Mouse (Mus musculus): Measurements from ENCODE around the gene Aqp6.

Aqp6 gene

DNA sequence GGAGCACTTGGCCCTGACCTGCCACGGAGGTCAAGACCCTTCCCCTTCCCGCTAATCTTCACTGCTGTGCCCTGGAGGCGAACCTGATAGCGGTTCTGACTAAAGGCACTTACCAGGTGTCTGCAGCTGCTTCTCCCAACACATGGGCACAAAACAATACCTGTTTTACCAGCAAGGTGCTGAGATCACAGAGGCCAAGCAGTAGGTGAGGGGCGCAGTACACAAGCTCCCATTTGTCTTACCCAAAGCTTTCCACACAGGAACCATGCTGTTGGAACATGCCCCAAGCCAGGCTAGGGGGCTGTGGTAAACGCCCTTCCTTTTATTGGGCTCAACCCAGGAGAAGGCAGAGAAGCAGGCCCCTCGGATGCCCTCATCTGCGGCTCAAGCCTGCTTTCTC, 3.6 kb upstream of the Aqp6 start:
- DNase-seq (ENCODE audit: extremely low spot score) = no peak

DNA sequence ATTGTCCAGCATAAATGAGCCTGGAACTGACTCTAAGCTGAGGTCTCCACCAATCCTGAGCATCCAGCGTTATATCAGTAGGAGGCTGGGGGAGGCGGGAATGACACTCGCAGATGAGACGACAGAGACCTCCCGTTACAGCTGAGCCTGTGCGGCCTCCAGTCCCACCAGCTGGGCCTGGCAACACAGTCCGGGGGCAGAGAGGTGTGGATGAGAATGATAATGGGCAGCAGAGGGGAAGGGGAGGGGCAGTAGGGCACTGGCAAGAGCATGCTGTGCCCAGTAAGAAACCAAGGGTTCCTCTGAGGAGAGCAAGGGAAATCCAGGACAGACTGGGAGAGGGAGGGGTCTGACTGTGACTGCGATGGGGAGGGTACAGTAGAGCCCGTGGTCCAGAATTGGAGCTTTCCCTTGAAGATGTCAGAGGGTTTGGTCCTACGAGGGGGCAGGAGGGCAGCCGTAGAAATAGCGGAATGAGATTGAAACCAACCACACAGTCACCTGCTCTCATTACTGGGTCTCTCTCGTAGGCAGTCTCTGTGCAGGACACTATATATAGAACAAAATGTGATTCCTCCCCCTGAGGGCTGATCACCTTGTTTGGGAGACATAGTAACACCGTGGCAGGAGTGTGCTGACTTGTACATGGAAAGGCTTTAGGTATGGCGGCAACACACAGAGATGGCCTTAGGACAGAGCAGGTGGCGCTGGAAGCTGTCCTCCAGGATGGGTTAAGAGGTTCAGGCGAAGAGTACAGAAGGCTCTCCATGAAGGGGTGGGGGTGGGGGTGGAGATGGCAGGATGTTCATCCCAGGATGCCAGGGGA, 1.7 kb upstream of the Aqp6 start:
- no peak for DNase-seq (ENCODE audit: extremely low spot score)

DNA sequence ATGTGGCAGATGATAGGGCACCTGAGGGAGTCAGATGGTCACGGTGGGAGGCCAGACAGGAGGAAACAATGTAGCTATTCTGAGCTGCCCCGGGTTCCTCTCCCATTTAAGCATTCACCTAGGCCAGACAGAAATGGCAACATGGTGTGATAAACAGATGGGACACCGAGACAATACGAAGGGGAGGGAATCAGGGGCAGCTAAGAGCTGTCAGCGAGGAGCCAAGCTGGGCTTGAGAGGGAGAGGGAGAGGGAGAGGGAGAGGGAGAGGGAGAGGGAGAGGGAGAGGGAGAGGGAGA, 572 bp downstream of the Aqp6 start:
- DNase-seq (ENCODE audit: extremely low spot score) = no peak

DNA sequence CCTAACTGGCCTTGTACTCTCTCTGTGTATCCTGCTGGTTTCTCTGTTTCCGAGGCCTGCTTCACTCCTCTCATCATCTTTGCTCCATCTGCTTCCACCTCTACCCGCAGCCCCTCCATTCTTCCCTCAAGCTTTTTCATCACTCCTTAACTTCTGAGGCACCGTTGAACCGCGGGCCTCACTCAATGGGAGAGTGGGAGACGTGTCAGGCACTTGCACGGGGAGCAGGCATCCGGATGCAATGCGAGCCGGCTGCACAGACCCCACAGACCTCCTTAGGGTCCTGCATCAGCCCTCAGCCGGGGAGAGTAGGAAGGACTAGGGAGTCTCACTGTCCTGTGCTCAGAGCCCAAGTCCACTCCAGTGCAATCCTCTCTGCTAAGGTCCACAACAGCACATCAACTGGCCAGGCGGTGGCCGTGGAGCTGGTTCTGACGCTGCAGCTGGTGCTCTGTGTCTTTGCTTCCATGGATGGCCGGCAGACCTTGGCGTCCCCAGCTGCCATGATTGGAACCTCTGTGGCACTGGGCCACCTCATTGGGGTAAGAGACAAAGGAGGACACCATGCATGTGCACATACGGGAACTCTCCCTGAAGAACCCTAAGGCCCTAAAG, 1.1 kb downstream of the Aqp6 start:
- DNase-seq (ENCODE audit: extremely low spot score) = no peak

DNA sequence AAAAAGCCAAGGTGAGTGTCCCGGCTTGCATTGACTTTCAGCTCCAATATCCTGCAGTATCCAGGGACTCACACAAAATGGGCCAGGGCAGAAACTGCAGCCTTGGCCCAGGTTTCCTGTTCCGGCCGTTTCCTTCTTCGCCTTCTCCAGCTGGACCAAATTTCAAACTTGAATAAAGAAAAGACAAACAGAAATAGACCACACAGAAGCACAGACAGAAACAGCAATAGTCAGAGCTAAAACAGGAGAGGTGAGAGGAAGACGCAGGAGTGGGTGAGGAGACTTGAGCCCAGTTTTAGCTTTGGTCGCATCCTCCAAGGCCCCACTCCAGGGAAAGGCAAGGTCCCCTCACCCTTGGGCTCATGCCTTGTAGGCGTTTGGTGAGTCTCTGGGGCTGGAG, 2.0 kb downstream of the Aqp6 start:
- DNase-seq (ENCODE audit: extremely low spot score) = no peak

DNA sequence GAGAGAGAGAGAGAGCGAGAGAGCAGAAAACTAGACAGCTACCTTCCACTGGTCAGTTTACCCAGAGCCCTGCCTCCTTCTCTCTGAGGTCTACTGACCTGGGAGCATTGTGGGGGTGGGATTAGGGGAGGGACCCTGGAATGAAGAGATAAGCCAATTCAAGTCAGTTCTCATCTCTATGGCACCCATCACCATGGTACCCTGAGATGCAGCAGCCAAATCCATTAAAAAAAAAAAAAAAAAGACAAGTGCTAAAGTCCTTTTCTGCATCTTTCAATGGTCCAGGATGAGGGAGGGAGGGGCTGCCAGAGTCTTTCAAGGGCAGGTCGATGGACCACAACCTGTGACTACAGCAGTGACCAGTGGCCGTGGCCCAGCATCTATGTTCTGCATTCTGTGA, 4.4 kb downstream of the Aqp6 start:
- no peak for DNase-seq (ENCODE audit: extremely low spot score)

DNA sequence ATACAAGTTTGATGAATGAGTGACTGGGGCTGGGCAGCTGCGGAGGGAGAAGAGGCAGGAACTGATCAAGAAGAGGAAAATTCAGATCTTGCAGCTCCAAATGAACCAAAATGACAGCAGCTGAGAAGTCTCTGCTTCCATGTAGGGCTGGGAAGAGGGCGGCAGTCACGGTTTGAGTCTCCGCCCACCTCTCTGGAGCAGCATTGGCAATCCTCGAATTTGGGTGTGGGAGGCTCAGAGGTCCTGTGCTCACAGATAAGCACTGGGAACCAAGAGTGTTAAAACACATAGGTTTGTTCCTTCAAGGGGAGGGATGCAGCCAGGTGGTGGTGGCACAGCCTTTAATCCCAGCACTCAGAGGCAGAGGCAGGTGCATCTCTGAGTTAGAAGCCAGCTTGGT, 5.3 kb downstream of the Aqp6 start:
- no peak for DNase-seq (ENCODE audit: extremely low spot score)

DNA sequence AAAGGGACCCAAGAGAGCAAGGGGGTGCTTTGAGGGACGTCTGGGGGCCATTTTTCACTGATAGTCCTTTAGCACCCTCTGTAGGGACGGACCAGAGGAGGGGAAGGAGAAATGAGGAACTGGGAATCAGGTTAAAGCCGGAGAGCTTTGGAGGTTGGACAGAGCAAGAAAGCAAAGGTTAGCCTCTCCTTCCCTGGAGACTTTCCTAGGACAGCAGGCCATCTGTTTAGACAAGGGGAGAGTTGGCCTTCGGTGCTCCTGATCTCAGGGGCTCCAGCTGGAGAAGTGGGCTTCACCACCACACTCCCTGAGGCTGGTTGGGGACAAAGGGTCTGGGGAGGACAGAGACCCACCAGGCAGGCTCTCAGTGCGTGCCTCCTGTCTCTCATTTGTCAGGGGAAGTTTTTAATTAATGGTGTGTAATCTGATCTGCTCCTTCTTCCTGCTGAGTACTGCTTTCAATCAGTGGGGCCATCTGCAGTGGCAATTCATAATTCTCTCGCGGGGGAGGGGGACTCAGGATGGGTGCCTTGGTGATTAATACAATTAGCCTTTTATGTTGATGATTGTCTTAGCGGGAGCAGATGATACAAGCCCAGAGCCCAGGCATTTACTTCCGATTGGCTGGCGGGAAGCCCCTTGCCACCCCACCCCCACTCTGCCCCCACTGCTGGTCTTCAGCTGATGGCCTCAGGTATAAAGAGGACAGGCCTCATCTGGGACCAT, 6.4 kb downstream of the Aqp6 start:
- DNase-seq (ENCODE audit: extremely low spot score) = peak; percentile 51

DNA sequence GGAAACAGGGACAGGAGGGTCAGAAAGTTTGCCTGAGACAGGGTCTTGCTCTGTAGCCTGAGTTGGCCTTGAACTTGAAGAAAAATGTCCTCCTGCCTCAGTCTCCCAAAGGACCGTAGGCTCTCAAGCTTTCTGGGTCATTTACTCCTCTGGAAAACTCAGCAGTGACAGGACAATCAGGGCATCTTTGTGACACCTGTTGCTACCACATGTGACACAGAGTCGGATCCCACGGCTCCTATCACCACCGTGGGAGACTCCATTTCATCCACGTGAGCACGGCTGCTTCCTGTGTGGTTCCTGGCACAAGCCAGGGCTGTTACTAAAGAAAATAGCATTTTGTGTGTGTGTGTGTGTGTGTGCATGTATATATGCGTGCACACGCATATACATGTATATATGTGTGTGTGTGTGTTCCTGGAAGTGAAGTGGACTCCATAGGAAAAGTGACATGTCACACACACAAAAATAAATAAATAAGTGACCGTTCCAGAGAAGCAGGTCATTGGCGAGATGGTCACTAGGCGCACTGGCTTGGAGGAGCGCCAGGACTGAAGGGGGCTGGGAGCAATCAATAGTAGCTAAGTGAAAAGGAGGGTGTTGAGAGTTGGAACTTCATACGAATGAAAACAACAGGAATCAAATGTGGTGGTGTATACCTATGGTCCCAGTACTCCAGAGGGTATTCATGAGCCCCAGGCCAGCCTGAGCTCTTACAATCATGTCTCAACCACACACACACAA, 7.4 kb downstream of the Aqp6 start:
- DNase-seq (ENCODE audit: extremely low spot score) = no peak

DNA sequence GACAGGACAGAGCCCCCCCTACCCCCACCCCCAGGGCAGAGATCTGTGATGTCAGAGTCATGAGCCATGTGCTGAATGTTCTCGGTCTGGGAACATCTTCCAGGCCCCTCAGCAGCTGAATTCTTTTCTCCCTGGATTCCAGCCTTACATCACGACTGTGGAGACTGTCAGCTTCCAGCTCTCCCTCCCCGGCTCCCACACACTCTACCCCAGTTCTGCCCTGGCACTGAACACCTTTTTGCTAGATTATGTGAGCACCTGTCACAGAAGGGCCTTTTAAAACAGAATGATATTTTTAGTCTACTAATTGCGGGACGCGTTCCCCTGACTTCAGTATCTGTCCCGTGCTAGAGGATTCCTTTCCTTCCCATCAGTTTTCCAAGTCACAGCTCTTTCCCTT, 10.4 kb downstream of the Aqp6 start:
- no peak for DNase-seq (ENCODE audit: extremely low spot score)

DNA sequence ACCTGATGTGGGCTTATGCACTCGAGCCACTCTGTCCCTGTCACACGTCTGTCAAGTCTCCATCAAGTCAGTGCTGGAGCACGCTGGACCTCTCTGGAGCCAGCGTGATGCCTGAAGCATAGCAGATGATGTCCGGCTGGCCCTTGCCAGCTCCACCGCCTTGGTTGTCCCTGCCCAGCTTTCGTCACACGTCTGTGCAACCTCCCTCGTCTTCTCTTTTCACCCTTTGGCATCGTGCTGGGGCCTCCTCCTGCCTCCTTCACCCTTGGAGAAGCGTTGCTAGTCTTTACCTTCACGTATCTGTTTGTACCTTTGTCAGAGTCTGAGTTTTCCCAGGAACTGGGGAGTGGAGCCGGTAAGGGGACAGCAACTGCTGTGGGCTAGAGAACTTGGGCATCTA, 13.1 kb downstream of the Aqp6 start:
- no peak for DNase-seq (ENCODE audit: extremely low spot score)

DNA sequence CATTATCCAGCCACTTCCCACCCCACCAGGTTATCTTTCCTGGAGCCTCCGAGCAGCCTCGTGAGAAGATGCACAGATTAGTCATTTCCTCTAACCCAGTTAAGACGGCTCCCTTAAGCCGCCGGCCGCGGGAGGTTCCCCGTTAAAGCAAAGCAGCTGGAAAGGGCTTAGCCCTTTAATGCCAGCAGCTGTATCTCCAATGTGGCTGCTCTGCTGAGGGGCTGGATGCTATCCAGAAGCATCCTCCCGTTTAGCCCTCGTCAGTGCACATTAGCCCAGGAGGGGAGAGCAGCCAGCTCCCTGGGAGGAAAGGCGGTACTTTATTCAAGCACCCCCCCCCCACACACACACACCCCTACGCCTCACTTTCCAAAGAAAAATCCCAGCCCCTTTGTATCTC, 13.6 kb downstream of the Aqp6 start:
- DNase-seq (ENCODE audit: extremely low spot score) = no peak

DNA sequence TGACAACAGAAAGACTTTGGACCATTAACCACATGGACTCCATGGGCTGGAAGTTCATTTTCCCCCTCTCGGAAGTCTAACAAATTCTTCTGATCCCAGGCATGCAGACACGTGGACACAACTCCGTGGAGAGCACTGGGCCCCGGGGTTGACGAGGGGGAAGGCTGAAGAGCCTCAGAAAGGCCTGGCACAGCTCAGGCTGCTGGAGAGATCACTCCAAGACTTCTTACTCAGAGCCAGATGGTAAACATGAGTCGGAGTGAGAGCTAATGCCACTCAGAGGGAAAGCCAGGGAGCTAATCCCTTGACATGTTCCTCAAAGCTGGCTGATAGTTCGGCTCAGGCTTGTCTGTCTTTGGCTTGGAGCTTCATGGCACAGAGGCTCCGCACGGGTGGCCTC, 14.0 kb downstream of the Aqp6 start:
- no peak for DNase-seq (ENCODE audit: extremely low spot score)

DNA sequence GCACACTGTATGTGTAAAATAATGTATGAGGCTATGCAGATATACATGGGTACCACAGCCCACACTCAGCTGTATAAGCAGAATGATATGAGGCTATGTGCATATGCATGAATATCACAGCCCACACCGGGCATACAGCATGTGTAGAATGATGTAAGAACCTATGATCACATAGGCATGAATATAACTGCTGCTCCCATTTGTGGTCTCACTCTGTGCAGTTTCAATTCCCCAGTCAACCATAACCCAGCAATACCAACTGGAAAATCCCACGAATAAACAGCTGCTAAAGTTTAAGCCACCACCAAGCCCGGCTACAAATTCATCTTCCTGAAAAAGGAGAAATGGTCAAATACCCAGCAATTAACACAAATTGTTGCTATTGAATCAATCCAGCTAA, 17.4 kb downstream of the Aqp6 start:
- no peak for DNase-seq (ENCODE audit: extremely low spot score)

DNA sequence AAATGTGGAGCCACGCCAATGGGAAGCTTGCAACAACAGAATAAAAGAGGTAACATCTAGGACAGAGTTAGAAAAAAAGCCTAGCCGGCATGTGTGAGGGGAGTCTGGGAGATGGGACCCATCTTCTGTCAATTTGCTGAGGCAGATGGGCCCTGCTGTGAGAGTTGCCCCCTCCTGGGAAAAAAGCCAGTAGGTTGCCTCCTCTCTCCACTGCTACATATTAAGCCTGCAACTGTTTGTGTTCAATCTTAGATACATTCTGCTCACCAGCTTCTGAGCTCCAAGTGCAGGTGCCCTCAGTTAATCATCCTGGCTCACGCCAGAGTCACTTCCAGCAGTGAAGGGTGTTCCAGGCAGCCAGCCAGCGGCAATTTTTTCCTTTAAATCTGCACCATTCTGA, 18.6 kb downstream of the Aqp6 start:
- no peak for DNase-seq (ENCODE audit: extremely low spot score)

DNA sequence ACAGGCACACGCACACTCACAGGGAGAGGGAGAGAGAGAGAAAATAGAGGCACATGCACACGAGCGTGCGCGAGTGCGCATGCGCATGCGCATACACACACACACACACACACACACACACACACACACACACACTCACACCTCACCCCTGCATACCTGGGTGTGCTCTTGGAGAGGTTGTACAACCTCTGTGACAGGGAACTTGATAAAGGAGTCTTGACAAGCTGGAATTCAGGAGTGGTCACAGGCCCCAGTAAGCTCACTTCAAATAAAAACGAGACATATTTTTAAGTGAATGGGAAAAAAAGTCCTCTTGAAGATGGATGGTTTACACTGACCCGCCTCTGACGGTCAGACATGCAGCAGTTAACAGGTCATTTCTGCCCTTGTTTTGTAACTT, 20.9 kb downstream of the Aqp6 start:
- DNase-seq (ENCODE audit: extremely low spot score) = no peak

DNA sequence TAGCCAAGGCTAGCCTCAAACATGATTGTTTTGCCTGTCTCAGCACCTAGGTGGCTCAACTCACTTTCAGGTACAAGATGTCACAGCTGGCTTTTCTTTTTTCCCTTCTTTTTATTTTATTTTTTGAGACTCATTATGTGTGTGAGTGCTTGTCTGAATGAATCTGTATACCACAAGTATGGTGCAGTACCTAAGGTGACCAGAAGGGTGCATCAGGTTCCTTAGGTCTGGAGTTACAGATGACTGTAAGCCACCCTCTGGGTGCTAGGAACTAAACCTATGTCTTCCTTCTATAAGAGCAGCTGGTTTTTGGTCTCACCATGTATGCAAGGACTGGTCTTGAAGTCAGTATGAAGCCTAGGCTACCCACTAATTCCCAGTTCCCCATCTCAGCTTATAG, 30.4 kb downstream of the Aqp6 start:
- no peak for DNase-seq (ENCODE audit: extremely low spot score)

DNA sequence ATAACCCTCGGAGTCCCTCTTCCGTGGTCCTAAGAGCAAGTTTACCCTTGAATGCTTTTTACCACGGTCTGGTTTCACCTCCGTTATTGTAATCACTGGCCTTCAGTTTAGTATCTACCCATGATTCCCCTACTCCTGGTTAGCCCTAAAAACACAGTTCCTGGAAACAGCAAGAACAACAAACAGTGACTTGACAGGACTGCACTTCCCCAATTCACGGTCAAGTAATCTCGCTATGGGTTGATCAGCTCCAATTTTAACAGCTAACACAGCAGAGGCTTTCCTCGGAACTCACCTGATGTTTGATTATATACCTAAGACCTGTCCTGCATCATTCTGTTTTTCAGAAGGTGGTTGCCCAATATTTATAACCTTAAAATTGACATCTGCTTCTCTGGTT, 33.5 kb downstream of the Aqp6 start:
- DNase-seq (ENCODE audit: extremely low spot score) = no peak

DNA sequence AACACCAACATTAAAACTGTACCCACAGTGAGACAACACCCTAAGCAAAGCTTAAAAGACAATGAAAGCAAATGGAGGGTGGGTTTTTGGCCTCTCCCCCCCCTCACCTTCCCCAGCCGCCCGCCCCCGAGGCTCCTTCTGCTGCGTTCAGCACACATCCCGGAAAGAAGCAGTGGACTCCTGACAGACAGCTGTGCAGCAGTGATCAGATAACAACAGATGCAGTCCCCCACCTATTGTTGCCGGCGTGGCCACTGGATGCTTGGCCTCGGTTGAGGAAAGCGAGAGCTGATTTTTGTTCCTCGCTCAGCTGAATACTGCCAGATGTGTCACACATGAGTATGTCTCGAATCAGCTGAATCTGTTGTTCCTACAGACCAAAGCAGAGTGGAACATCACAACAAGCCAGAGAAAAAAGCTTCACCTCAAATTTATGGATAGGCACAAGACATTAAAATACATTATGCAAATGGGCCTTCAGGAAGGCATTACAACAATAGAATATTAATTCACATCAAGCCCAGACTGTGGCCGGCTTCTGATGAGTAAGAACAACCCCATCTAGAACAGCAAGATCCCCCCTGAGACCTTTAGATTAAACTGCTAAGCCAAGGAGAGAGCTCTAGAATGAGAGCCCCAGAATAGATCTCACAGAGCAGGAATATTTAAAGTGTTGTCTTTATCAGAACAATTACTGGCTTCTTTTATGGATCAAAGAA, 36.4 kb downstream of the Aqp6 start:
- DNase-seq (ENCODE audit: extremely low spot score) = no peak

DNA sequence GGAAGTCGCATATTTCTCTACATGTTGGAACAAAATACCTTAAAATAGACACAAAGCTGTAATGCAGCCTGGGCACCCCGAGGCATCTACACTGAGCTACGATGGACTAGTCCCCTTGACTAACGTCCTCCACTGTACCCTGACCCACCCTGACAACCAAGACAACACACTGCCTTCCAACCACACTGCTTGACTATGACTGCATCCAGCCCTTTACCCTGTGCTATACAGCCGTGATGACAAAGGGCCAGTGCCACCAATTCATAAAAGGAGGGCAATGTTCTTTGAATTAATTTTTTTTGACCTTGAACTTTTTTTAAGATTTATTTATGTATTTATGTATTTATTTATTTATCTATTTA, 36.9 kb downstream of the Aqp6 start:
- no peak for DNase-seq (ENCODE audit: extremely low spot score)

DNA sequence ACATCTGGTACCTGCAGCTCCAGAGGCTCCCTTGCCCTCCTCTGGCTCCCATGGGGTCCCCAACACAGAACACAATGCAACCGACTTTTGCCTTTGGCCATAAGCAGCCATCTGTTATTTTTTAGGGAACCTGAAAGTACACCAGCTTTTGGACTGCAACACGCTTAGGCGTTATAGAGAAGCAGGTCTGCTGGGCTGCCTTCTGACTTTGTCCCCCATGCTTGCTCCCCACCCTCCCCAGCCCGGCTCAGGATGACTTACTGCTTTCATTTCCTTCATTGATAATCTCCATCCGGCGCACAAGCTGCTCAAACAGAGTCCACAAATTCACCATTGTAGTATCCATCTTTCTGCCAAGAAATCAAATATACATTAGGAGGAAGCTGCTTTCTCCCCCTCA, 41.4 kb downstream of the Aqp6 start:
- DNase-seq (ENCODE audit: extremely low spot score) = no peak

DNA sequence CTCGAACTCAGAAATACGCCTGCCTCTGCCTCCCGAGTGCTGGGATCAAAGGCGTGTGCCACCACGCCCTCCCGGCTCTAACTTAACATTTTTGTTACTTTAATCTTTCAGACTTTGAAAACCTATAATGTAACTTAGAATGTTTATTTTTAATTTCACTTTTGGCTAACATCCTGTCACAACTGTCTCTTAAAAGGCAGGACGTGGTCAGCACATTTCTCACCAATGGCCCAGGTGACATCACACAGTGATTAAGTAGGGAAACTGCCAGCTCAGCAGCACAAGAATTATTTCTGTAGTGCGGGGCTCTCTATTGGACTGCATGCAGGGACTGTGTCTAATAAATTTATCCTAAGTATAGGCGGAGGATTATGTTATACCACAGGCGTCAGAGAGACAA, 42.6 kb downstream of the Aqp6 start:
- no peak for DNase-seq (ENCODE audit: extremely low spot score)

Measured in embryo, embryonic 9.5 days (tissue).